Mouse (Mus musculus): ENCODE results near the gene Tecr. TPM values are rescaled to one million over a fixed set of nuclear protein-coding genes. Genes with fewer than 3 reads are reported as not detected.

Gene Tecr
- total and polyA plus RNA-seq, 2 experiments from 2014 or later: 327 to 380 TPM

DNA sequence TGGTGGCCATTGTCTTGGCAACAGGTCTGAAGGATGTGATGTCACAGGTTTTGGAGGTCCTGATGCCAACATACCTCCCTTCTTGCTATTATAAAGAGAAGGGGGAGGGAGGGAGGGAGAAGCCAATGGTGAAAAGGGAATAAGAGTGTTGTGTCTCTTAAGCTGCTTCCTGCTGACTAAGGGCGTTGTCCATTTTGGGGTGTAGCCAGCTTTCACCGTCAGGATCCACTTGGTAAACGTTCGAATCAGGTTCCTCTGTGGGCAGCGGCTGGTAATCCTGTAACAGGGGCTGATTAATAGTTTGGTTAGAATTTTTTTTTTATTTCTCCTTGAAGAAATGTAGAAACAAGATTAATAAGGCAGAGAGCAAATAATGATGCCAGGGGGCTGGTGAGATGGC is 31.9 kb upstream of the Tecr start:
- H3K9ac ChIP-seq (replicated peaks; ENCODE audit: low read depth, low read length): no peak overlapping the region
- no peaks in the 10 kb centered on the region for H3K36me3 ChIP-seq (replicated peaks; ENCODE audit: control insufficient read depth, insufficient read depth, low read length)
- DNase-seq (ENCODE audit: low spot score) (no peak), ATAC-seq (ENCODE audit: insufficient read depth, low read depth) (no peak)
- H3K4me1 ChIP-seq (ENCODE audit: control insufficient read depth, insufficient read depth): no peaks in the 10 kb centered on the region
- no peak overlapping the region for H3K27ac ChIP-seq (ENCODE audit: low read depth)
- WGBS: 62% methylated on average over 5 of the region's 5 CpGs
- no peak overlapping the region for H3K4me3 ChIP-seq (ENCODE audit: low read depth, low read length)
- peaks cover 6% of the 10 kb centered on the region; the same call in 1 of the 2 replicates for H3K9me3 ChIP-seq (replicated peaks; ENCODE audit: control insufficient read depth, low read length)
- H3K27me3 ChIP-seq (ENCODE audit: control insufficient read depth, insufficient read depth, low read length): no peaks in the 10 kb centered on the region
- no peak overlapping the region for H3K4me2 ChIP-seq (ENCODE audit: low read depth, low read length)
- TF ChIP-seq CTCF (IDR thresholded peaks at IDR 0.05; ENCODE audit: low read depth) (no peak), EP300 (IDR thresholded peaks at IDR 0.05; ENCODE audit: low read depth) (no peak)

GRCm38 (mm10) chr8:83638856-83639255 is 31.1 kb upstream of the Tecr start:
- Histone ChIP-seq H3K36me3 (replicated peaks; ENCODE audit: control insufficient read depth, insufficient read depth, low read length) (no peaks in the 10 kb centered on the region), H3K4me3 (ENCODE audit: low read depth, low read length) (no peak overlapping the region), H3K9me3 (replicated peaks; ENCODE audit: control insufficient read depth, low read length) (peaks cover 6% of the 10 kb centered on the region; the same call in 1 of the 2 replicates), H3K4me2 (ENCODE audit: low read depth, low read length) (no peak overlapping the region), H3K9ac (replicated peaks; ENCODE audit: low read depth, low read length) (no peak overlapping the region), H3K27me3 (ENCODE audit: control insufficient read depth, insufficient read depth, low read length) (no peaks in the 10 kb centered on the region), H3K27ac (ENCODE audit: low read depth) (no peak overlapping the region), H3K4me1 (ENCODE audit: control insufficient read depth, insufficient read depth) (no peaks in the 10 kb centered on the region)
- DNase-seq (ENCODE audit: low spot score): no peak
- no peak for ATAC-seq (ENCODE audit: insufficient read depth, low read depth)
- WGBS: 68% methylated on average over 4 of the region's 4 CpGs
- TF ChIP-seq CTCF (IDR thresholded peaks at IDR 0.05; ENCODE audit: low read depth): no peak
- TF ChIP-seq EP300 (IDR thresholded peaks at IDR 0.05; ENCODE audit: low read depth): no peak

GRCm38 (mm10) chr8:83632083-83632707 is 24.4 kb upstream of the Tecr start:
- no peak for ATAC-seq (ENCODE audit: insufficient read depth, low read depth)
- no peak overlapping the region for H3K27ac ChIP-seq (ENCODE audit: low read depth)
- WGBS: 68% methylated on average over 7 of the region's 7 CpGs

DNA sequence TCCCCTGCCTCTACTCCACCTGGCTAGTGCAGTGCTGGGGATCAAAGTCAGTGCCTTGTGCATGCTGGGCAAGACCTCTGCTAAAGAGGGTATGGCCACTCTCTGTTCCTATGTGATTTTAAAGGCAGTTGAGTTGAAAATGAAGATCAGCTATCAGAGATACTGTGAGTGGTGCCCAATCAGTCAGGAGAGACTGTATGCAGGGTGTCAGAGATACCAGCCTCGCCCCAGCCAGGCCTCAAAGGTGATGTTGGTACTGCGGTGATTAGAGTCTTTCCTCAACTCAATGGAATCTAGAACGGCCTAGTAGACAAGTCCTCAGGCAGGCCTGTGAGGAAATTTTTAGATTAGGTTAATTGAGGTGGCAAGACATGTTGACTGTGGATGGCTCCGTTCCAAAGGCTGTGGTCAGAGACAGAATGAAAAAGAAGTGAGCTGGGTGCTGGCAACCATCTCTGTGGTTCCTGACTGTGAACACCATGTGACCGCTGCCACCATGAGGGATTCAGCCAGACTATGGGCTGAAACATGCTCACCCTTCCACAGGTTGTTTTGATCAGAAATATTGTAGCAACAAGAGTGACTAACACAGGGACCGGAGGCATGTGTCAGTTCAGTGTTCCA is 18.0 kb upstream of the Tecr start:
- H3K9me3 ChIP-seq (replicated peaks; ENCODE audit: control insufficient read depth, low read length): no peaks in the 10 kb centered on the region
- H3K27me3 ChIP-seq (ENCODE audit: control insufficient read depth, insufficient read depth, low read length): no peaks in the 10 kb centered on the region
- 68% methylated on average over 6 of the region's 6 CpGs for WGBS
- TF ChIP-seq EP300 (IDR thresholded peaks at IDR 0.05; ENCODE audit: low read depth): no peak
- no peak for TF ChIP-seq CTCF (IDR thresholded peaks at IDR 0.05; ENCODE audit: low read depth)
- H3K4me1 ChIP-seq (ENCODE audit: control insufficient read depth, insufficient read depth): no peaks in the 10 kb centered on the region
- no peak for DNase-seq (ENCODE audit: low spot score)
- H3K36me3 ChIP-seq (replicated peaks; ENCODE audit: control insufficient read depth, insufficient read depth, low read length): no peaks in the 10 kb centered on the region
- H3K4me2 ChIP-seq (ENCODE audit: low read depth, low read length): no peak overlapping the region
- H3K27ac ChIP-seq (ENCODE audit: low read depth): no peak overlapping the region
- H3K4me3 ChIP-seq (ENCODE audit: low read depth, low read length): no peak overlapping the region
- no peak overlapping the region for H3K9ac ChIP-seq (replicated peaks; ENCODE audit: low read depth, low read length)
- ATAC-seq (ENCODE audit: insufficient read depth, low read depth): no peak

More at GRCm38 (mm10) chr8:83632083-83632707, 24.4 kb upstream of the Tecr start:
- Histone ChIP-seq H3K9me3 (replicated peaks; ENCODE audit: control insufficient read depth, low read length) (peaks cover 6% of the 10 kb centered on the region; the same call in 1 of the 2 replicates), H3K4me2 (ENCODE audit: low read depth, low read length) (no peak overlapping the region), H3K36me3 (replicated peaks; ENCODE audit: control insufficient read depth, insufficient read depth, low read length) (no peaks in the 10 kb centered on the region), H3K4me1 (ENCODE audit: control insufficient read depth, insufficient read depth) (no peaks in the 10 kb centered on the region), H3K4me3 (ENCODE audit: low read depth, low read length) (no peak overlapping the region), H3K9ac (replicated peaks; ENCODE audit: low read depth, low read length) (no peak overlapping the region), H3K27me3 (ENCODE audit: control insufficient read depth, insufficient read depth, low read length) (no peaks in the 10 kb centered on the region)
- DNase-seq (ENCODE audit: low spot score): no peak
- TF ChIP-seq EP300 (IDR thresholded peaks at IDR 0.05; ENCODE audit: low read depth) (no peak), CTCF (IDR thresholded peaks at IDR 0.05; ENCODE audit: low read depth) (no peak)

DNA sequence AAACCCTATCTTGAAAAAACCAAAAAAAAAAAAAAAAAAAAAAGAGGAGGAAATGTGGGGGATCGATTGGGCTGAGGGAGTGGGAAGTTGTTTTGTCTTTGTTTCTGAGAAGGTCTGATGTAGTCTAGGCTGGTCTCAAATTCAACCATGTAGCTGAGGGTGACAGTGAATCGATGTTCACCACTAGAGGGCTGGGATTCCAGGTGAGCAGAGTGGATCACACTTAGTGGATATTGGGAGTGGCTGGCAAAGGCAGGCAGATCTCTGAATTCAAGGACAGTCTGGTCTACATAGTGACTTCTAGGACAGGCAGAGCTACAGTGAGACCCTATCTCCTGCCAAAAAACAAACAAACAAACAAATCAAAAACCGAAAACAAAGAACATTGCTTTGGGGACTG is 17.0 kb upstream of the Tecr start:
- no peak overlapping the region for H3K9ac ChIP-seq (replicated peaks; ENCODE audit: low read depth, low read length)
- DNase-seq (ENCODE audit: low spot score) (no peak), ATAC-seq (ENCODE audit: insufficient read depth, low read depth) (peak; percentile 49; the same call in 1 of the 2 replicates)
- 36% methylated on average over 3 of the region's 3 CpGs for WGBS
- TF ChIP-seq CTCF (IDR thresholded peaks at IDR 0.05; ENCODE audit: low read depth) (peak; percentile 72), EP300 (IDR thresholded peaks at IDR 0.05; ENCODE audit: low read depth) (no peak)
- no peaks in the 10 kb centered on the region for H3K36me3 ChIP-seq (replicated peaks; ENCODE audit: control insufficient read depth, insufficient read depth, low read length)
- H3K27me3 ChIP-seq (ENCODE audit: control insufficient read depth, insufficient read depth, low read length): no peaks in the 10 kb centered on the region
- no peaks in the 10 kb centered on the region for H3K4me1 ChIP-seq (ENCODE audit: control insufficient read depth, insufficient read depth)
- H3K4me2 ChIP-seq (ENCODE audit: low read depth, low read length): no peak overlapping the region
- H3K27ac ChIP-seq (ENCODE audit: low read depth): no peak overlapping the region
- H3K9me3 ChIP-seq (replicated peaks; ENCODE audit: control insufficient read depth, low read length): no peaks in the 10 kb centered on the region
- H3K4me3 ChIP-seq (ENCODE audit: low read depth, low read length): no peak overlapping the region

All from heart, postnatal 0 days (tissue).